Mouse (Mus musculus) left cerebral cortex, adult 11 months (tissue): ENCODE data around the gene Josd2.
A peak's percentile ranks its signal among the peaks of the same experiment; 100 is the strongest.

Experiments
- DNase-seq: peaks from one replicate; pipeline ENCODE4 v3.0.0; 2022; ENCODE audit warnings: low spot score

The Josd2 gene

GRCm38 (mm10) chr7:44472558-44472885 is 4.7 kb downstream of the Josd2 start:
- no peak for DNase-seq

GRCm38 (mm10) chr7:44472961-44473646 is 5.3 kb downstream of the Josd2 start:
- no peak for DNase-seq

- peak; percentile 86 for DNase-seq
These were observed 6.6 kb downstream of the Josd2 start for GRCm38 (mm10) chr7:44474419-44474818.

- DNase-seq: no peak
These were observed 7.3 kb downstream of the Josd2 start for GRCm38 (mm10) chr7:44475046-44475614.

- no peak for DNase-seq
These were observed 15.2 kb downstream of the Josd2 start for GRCm38 (mm10) chr7:44482836-44483435.

GRCm38 (mm10) chr7:44484109-44484508 is 16.3 kb downstream of the Josd2 start:
- DNase-seq: no peak

- peak; percentile 77 for DNase-seq
These were observed 17.2 kb downstream of the Josd2 start for GRCm38 (mm10) chr7:44484841-44485571.

GRCm38 (mm10) chr7:44485572-44486195 is 17.9 kb downstream of the Josd2 start:
- DNase-seq: no peak

- no peak for DNase-seq
These were observed 19.3 kb downstream of the Josd2 start for GRCm38 (mm10) chr7:44486927-44487575.

- DNase-seq: no peak
These were observed 20.2 kb downstream of the Josd2 start for GRCm38 (mm10) chr7:44487936-44488335.

- DNase-seq: no peak
These were observed 20.8 kb downstream of the Josd2 start for GRCm38 (mm10) chr7:44488545-44488944.

- DNase-seq: no peak
These were observed 22.5 kb downstream of the Josd2 start for GRCm38 (mm10) chr7:44490281-44490680.

GRCm38 (mm10) chr7:44491391-44491790 is 23.6 kb downstream of the Josd2 start:
- no peak for DNase-seq

- DNase-seq: no peak
These were observed 24.5 kb downstream of the Josd2 start for GRCm38 (mm10) chr7:44492166-44492826.

- no peak for DNase-seq
These were observed 26.9 kb downstream of the Josd2 start for GRCm38 (mm10) chr7:44494681-44495080.

- DNase-seq: no peak
These were observed 27.3 kb downstream of the Josd2 start for GRCm38 (mm10) chr7:44495086-44495485.

- DNase-seq: peak; percentile 97
These were observed 28.4 kb downstream of the Josd2 start, which contains the start of the genes Emc10 and Fam71e1 for GRCm38 (mm10) chr7:44495992-44496770. Emc10 (minus strand) TSS chr7:44496529. Fam71e1 (plus strand) TSS chr7:44496581.

GRCm38 (mm10) chr7:44496771-44497109 is 29.0 kb downstream of the Josd2 start:
- no peak for DNase-seq

GRCm38 (mm10) chr7:44497361-44498055 is 29.7 kb downstream of the Josd2 start:
- no peak for DNase-seq

- no peak for DNase-seq
These were observed 31.1 kb downstream of the Josd2 start for GRCm38 (mm10) chr7:44498922-44499321.
